Mouse (Mus musculus) cerebellum, adult 8-10 months (tissue): ENCODE data around the gene Ino80.
"Not testable (repeated sequence)": the region's sequence is repeated elsewhere in the genome, so short reads cannot be mapped to it uniquely, and the experiment has no call there.

Experiments
- DNase-seq: peaks from one replicate; pipeline ENCODE4 v3.0.0; 2022

The Ino80 gene

DNA sequence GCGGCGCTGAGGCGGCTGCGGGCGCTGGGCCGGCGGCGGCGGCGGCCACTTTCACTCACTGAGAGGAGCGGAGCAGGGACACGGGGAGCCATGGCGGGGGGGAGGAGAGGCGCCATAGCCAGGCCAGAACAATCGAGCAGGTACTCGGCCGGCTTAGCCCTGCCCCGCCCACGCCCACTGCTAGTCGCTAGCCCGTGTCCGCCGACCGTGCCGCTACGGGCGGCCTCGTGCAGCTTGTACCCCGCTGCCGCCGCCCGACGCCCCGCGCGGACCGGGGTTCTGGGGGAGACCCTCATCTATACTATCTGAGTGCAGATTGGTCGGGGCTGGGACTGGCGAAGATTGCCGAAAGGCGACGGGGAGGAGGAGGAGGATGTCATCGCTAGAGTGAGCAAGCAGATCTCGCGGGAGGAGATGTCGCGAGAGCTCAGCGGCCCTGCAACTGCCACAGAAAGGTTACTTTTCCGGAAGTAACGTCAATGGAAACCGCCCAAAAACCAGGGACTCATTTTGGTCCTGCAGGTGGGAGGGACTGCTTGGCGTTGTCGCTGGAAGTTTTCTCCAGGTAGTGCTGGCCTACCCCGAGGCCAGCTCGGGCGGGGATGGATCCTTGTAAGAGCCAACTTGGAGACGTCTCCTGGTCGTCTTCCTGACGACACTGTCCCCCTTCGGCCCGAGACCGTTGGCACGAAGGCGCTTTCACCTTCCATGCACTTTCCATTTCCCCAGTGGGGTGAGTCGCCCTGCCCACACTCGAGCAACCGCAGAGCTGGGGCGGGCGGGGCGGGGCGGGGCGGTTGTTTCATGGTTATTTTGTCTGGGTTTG lies at the start of gene Ino80:
Gene Ino80, minus strand, starts transcription at position 117 of the 826 bp plus-strand sequence.
- peak; percentile 98 for DNase-seq

GRCm38 (mm10) chr2:119525422-119525821 lies 47.9 kb upstream of the Ino80 start:
- DNase-seq = no peak

GRCm38 (mm10) chr2:119523836-119524235 lies 46.3 kb upstream of the Ino80 start:
- DNase-seq = no peak

- peak; percentile 2 for DNase-seq
These were observed 43.1 kb upstream of the Ino80 start for GRCm38 (mm10) chr2:119520550-119520949.

DNA sequence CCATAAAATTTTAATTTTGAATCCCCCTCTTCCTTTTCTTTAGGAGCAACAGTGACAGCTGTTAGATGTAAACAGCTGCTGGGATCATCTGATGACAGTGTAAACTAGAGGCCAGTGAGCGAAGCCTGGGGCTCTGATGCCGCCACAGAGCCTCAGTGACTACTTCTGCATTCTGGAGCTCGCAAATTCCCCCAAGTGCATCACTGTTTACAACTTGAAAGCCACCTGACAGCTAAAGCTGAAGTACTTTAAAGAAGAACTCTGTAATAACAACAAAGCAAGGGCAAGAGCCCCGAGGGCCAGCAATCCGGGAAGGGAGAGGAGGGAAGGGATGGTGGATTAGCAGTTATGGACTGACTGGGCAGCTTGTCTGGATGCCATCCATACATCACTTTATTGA lies 39.3 kb upstream of the Ino80 start:
- DNase-seq = no peak

GRCm38 (mm10) chr2:119514026-119514522 lies 36.6 kb upstream of the Ino80 start:
- DNase-seq = no peak

GRCm38 (mm10) chr2:119512292-119512691 lies 34.8 kb upstream of the Ino80 start:
- no peak for DNase-seq

- no peak for DNase-seq
These were observed 33.4 kb upstream of the Ino80 start for GRCm38 (mm10) chr2:119510856-119511255.

DNA sequence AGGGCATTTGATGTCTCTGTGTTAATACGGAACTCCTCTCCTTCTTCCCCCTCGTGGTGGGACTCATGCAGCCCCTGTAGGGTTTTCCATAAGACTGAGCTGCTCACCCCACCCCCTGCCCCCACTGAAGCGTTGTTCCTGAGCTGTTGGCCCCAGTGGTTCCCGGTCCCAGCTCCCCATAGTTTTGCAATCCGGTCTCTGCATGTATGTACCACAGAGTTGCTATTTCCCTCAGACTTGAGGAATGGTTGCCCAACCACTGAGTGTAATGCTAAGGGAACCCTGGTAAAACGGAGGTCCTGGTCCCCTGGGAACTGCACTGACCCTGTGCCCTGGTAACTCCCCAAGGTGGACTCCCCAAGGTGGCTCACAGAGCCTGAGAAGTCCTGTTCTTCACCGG lies 31.0 kb upstream of the Ino80 start:
- DNase-seq = not testable (repeated sequence)

- DNase-seq = no peak
These were observed 29.6 kb upstream of the Ino80 start for GRCm38 (mm10) chr2:119507108-119507507.

DNA sequence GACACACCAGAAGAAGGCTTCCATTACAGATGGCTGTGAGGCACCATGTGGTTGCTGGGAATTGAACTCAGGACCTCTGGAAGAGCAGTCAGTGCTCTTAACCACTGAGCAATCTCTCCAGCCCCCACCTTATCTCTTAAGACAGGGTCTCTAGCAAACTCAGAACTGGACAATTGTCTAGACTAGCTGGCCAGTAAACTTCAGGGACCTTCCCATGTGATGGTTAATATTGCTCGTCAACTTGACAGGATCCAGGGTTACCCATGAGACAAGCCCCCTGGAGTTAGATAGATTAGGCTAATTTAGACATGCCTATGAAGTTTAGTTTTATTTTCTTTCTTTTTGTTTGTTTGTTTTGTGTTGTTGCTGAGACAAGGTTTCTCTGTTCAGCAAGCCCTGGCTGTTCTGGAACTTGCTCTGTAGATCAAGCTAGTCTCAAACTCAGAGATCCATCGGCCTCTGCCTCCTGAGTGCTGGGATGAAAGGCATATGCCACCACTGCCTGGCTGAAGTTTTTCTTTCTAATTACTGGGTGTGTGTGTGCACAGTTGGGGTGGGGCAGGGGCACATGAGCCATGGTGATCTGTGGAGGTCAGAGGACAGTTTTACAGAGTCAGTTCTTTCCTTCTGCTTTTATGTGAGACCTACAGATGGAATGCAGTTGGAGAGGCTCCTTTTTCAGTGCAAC lies 23.6 kb upstream of the Ino80 start:
- no peak for DNase-seq

DNA sequence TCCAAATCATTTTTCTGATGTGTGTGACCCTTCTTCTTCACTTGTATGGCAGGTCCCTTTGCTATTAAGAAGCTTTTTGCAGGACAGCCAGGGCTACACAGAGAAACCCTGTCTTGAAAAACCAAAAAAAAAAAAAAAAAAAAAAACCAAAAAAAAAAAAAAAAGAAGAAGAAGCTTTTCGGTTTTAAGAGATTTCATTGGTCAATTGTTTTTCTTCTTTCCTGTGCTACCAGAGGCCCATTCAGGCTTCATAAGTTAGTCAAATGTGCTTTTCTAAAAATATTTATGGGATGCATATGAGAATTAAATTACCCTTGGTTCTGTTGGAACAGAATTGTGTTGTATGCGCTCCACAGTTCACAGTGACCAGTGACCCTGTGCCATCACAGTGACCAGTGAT lies 21.4 kb upstream of the Ino80 start:
- DNase-seq = no peak

DNA sequence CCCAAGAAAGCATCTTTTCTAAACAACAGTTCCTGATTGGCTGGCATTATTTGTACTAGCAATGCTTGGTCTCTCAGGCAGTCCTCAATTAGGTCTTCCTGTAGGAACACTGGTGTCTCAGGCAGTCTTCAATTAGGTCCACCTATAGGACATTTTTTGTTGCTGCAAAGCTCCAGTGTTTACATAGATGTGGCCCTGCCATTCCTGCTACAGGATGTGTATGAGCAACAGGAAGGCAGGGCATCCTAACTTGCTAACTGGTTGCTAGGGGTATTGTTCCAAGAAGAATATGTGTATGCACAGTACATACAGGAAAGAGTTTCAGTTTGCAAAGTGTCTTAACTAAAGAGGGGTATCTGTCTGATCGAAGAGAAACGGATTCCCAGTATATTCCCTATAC lies 18.6 kb upstream of the Ino80 start:
- no peak for DNase-seq

DNA sequence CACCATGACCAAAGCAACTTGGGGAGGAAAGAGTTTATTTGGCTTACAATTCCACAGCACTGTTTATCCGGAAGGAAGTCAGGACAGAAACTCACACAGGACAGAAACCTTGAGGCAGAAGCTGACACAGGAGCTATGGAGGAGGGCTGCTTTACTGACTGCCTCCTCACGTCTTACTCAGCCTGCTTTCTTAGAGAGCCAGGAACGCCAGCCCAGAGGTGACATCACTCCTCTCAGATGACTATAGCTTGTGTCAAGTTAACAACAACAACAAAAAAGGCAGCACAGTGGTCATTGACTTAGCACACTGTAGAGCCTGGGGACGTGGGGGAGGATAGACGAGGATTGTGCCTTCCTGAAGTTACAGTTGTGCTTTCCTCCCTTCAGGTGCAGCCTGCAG lies 14.5 kb upstream of the Ino80 start:
- DNase-seq = no peak

DNA sequence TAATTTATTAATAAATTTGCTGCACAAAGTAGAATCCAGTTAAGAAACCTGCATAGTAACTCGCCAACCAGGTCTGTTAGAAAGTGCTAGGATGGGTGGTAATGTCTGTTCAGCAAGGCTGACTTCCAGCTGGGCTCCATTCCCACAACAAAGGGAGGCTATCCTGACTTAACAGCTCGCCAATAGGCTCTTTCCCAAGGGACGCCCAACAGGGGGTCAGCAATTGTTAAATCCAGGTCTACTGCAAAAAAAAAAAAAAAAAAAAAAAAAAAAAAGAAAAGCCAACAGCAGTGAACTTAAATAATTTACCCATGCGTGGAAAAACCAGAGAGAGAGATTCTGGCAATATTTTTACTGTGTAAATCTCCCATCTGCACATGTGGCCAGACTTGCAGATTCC lies 9.0 kb upstream of the Ino80 start:
- DNase-seq = no peak

DNA sequence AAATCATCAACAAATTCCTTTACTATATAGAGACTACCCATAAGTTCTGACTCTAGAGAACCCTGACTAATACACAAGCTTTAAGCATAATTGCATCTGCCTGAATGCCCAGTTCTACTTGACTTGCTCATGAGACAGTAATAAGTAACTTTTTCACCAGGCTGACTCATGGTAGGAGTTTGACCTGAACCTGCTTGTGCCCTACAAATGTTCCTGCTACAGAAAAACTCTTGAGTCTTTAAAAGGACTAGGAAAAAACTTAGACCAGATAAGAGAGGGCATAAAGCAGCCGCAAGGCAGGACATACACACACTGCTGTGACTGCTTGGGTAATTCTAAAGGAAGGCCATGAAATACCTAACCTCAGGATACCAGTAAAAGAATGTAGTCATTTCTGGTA lies 4.8 kb upstream of the Ino80 start:
- DNase-seq = no peak

GRCm38 (mm10) chr2:119478397-119478749 lies 886 bp upstream of the Ino80 start:
- no peak for DNase-seq

DNA sequence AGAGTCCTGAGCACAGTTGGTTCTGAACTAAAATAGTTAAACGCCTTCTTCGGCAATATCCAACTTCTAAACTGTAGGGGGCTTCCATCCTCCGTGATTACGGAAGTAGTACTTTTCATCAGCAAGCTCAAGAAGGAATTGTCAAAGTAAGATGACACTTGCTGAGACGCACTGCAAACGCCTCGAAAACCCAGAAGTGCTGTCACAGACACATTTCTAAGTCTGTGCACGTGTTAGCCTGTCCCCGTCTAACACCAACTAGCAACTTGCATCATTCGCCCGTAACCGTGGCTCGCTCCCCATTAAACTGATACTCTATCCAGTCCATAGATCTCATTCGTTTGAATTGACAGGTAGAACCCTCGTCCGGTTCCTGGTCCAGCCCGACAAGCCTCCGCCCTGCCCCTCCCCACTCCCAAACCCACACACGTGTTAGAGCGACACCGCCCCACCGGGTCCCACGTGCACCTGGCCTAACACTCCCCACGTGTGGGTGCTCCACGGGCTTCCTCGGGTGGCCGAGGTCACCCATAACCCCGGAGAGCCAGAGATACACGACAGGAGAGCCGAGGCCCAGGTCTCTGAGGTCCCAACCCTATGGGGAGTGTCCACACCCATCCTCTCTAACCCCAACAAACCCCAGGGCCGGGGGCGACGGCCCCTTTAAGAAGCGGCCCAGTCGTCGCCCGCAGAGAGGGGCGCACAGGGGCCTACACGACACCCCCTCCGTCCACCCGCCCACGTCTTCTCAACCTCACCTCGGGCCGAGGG lies 681 bp downstream of the Ino80 start:
- DNase-seq = peak; percentile 66

DNA sequence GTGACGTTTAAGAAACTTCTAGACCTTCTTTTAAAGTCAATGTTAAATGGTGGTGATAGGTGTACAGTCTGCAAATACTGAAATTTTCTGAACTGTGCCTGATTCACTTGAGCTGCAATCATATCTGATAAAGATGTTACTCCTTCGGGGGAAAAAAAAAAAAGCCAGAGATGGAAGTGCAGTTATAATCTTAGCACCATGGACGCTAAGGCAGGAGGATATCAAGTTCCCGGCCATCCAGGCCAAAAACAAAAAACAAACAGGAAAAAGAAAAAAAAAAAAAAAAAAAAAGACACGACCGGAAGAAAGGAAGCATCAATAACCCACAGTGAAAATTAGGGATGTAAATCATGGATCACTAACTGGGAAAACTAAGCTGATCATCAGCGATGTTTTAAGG lies 1.3 kb downstream of the Ino80 start:
- no peak for DNase-seq

DNA sequence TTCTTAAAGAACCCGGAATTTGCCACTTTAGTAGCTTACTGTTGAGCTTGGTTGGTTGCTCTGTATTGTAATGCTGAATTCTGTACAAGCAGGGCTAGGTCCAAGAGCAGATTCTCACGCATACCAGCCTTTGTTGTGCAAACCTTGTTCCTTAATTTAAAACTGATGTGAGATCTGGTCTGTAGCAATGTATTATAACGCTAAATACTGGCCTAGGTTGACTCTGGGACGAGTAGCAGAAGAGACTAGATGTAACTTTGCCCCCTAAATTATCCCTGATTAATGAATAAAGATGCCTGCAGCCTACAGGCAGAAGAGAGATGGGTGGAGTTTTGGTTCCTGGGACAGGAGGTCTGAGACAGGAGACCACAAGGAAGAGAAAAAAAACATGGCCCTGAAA lies 13.5 kb downstream of the Ino80 start:
- no peak for DNase-seq

DNA sequence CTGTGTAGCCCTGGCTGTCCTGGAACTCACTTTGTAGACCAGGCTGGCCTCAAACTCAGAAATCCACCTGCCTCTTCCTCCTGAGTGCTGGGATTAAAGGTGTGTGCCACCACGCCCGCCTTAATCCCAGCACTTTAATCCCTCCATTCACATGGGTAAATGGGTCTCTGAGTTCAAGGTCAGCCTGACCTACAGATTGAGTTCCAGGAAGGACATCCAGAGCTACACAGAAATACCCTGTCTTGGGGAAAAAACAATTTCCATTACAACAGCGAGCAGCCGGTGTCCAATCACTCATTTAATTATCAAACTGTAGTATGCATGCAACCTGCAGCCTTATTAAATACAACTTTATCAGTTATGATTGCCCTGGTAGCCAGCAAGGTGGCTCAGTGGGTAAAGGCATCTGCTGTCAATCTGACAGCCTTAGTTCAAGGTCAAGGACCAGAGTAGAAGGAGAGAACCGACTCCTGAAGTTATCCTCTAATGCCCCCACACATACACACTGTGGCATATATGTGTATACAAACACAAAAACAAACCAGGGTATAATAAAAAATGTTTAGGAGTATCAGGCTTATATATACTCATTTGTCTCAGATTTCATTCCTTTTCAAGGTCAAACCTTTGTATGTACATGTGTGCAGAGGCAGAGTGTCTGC lies 14.2 kb downstream of the Ino80 start:
- no peak for DNase-seq

- no peak for DNase-seq
These were observed 16.5 kb downstream of the Ino80 start for GRCm38 (mm10) chr2:119461028-119461427.

GRCm38 (mm10) chr2:119454558-119454957 lies 22.9 kb downstream of the Ino80 start:
- no peak for DNase-seq
